ENCODE assay signal across 14 mouse cellular contexts in genomic region chr3:98038658-98039057, GRCm38 (mm10). TPM values are rescaled to one million over a fixed set of nuclear protein-coding genes. Genes with fewer than 3 reads are reported as not detected.
DNase-seq lines count a peak whose midpoint lies in the region; ATAC-seq and TF ChIP-seq lines count a peak whose summit lies in the region.
"Had no signal": no experiment of that assay in that cellular context is flagged by ENCODE, and none has a peak within 500 bp of the region (broad histone marks: within the 10 kb centered on the region; RNA-seq: fewer than 3 reads in every experiment).

No protein-coding gene starts in this region.

- no peak for DNase-seq in heart, postnatal 10 days
- peak; percentile 55 for DNase-seq in lung, embryonic 14.5 days
- no peak for DNase-seq in lung, postnatal 10 days
- DNase-seq in limb, embryonic 10.5 days (ENCODE audit: low spot score) = no peak
- DNase-seq in urinary bladder, postnatal 4 days (ENCODE audit: low spot score in 2 of 2) = no peak
- DNase-seq: cerebellum, adult 9-10 months; heart, adult 2 months; kidney, adult 11 months; layer of hippocampus, postnatal 36 days; liver, embryonic 13.5 days; thymus, postnatal 4 days had no signal

- H3K9ac ChIP-seq in heart, embryonic 14.5 days (ENCODE audit: low read length) = no peak overlapping the region
- no peak overlapping the region for H3K9ac ChIP-seq in lung, embryonic 14.5 days
- no peak overlapping the region for H3K9ac ChIP-seq in embryonic facial prominence, embryonic 12.5 days
- H3K9ac ChIP-seq: liver, embryonic 13.5 days had no signal

- no peaks in the 10 kb centered on the region for H3K27me3 ChIP-seq in heart, embryonic 14.5 days (ENCODE audit: control insufficient read depth, insufficient read depth, low read length)
- H3K27me3 ChIP-seq in lung, embryonic 14.5 days (ENCODE audit: insufficient read depth, low read length) = no peaks in the 10 kb centered on the region
- no peaks in the 10 kb centered on the region for H3K27me3 ChIP-seq in embryonic facial prominence, embryonic 12.5 days
- no peaks in the 10 kb centered on the region for H3K27me3 ChIP-seq in limb, embryonic 10.5 days (ENCODE audit: low read depth, poor library complexity, severe bottlenecking)
- H3K27me3 ChIP-seq: liver, embryonic 13.5 days had no signal

- no peaks in the 10 kb centered on the region for H3K36me3 ChIP-seq in heart, embryonic 14.5 days (ENCODE audit: control insufficient read depth, insufficient read depth, low read length)
- H3K36me3 ChIP-seq in lung, embryonic 14.5 days (ENCODE audit: insufficient read depth) = no peaks in the 10 kb centered on the region
- no peaks in the 10 kb centered on the region for H3K36me3 ChIP-seq in embryonic facial prominence, embryonic 12.5 days
- H3K36me3 ChIP-seq in limb, embryonic 10.5 days = peaks cover 3% of the 10 kb centered on the region; the same call in 1 of the 2 replicates
- H3K36me3 ChIP-seq: liver, embryonic 13.5 days had no signal

- peaks cover 41 to 80% of the 10 kb centered on the region in 2 experiments for H3K4me1 ChIP-seq in heart, embryonic 14.5 days (ENCODE audit: control insufficient read depth in 2 of 2, insufficient read depth in 2 of 2, low read length in 2 of 2)
- H3K4me1 ChIP-seq in lung, embryonic 14.5 days (ENCODE audit: insufficient read depth) = peaks cover 51% of the 10 kb centered on the region
- H3K4me1 ChIP-seq in embryonic facial prominence, embryonic 12.5 days = peaks cover 85% of the 10 kb centered on the region
- H3K4me1 ChIP-seq in limb, embryonic 10.5 days = peaks cover 88% of the 10 kb centered on the region

- H3K4me2 ChIP-seq in heart, embryonic 14.5 days (ENCODE audit: low read length) = no peak overlapping the region
- no peak overlapping the region for H3K4me2 ChIP-seq in lung, embryonic 14.5 days
- H3K4me2 ChIP-seq in embryonic facial prominence, embryonic 12.5 days (replicated peaks) = no peak overlapping the region
- H3K4me2 ChIP-seq: liver, embryonic 13.5 days had no signal

- whole genome bisulfite sequencing in heart, embryonic 14.5 days = 65% methylated on average over 8 of the region's 8 CpGs
- 57% methylated on average over 8 of the region's 8 CpGs for WGBS in lung, embryonic 14.5 days
- 63% methylated on average over 8 of the region's 8 CpGs for WGBS in embryonic facial prominence, embryonic 12.5 days
- WGBS in limb, embryonic 10.5 days = 92% methylated on average over 8 of the region's 8 CpGs

- no peak for TF ChIP-seq CTCF in lung, embryonic 14.5 days (IDR thresholded peaks at IDR 0.05; ENCODE audit: low read depth)

- H3K9me3 ChIP-seq in heart, embryonic 14.5 days (ENCODE audit: control insufficient read depth, low read length) = no peaks in the 10 kb centered on the region
- no peaks in the 10 kb centered on the region for H3K9me3 ChIP-seq in lung, embryonic 14.5 days (ENCODE audit: low read depth, low read length)
- H3K9me3 ChIP-seq in embryonic facial prominence, embryonic 12.5 days = no peaks in the 10 kb centered on the region
- no peaks in the 10 kb centered on the region for H3K9me3 ChIP-seq in limb, embryonic 10.5 days (replicated peaks)
- H3K9me3 ChIP-seq: liver, embryonic 13.5 days had no signal

- intact Hi-C loops in heart, postnatal 10 days (cut with DNase I) = loop anchor here (5.0 kb wide), 1 partner anchor 106 kb away; no protein-coding TSS in a partner anchor

- H3K4me3 ChIP-seq in heart, embryonic 14.5 days (ENCODE audit: control insufficient read depth in 1 of 2, insufficient read depth in 1 of 2, low read depth in 1 of 2, low read length in 2 of 2) = no peak overlapping the region
- no peak overlapping the region for H3K4me3 ChIP-seq in lung, embryonic 14.5 days (ENCODE audit: low read depth, low read length)
- H3K4me3 ChIP-seq in embryonic facial prominence, embryonic 12.5 days = no peak overlapping the region
- no peak overlapping the region for H3K4me3 ChIP-seq in limb, embryonic 10.5 days
- H3K4me3 ChIP-seq: heart, adult 2 months; liver, embryonic 13.5 days had no signal

- H3K27ac ChIP-seq in heart, embryonic 14.5 days (replicated peaks in 1 of 2; ENCODE audit: control insufficient read depth in 1 of 2, insufficient read depth in 1 of 2, low read depth in 2 of 2, low read length in 2 of 2) = peak overlapping the region; percentile 31 to 70; a peak in 3 of 4 replicates
- H3K27ac ChIP-seq in lung, embryonic 14.5 days (ENCODE audit: low read depth) = peak overlapping the region; percentile 26; the same call in 1 of the 2 replicates
- 0 out of 2 replicates have a peak overlapping the region, but pooled peaks have one; percentile 32 for H3K27ac ChIP-seq in embryonic facial prominence, embryonic 12.5 days
- peak overlapping the region; percentile 71; the same call in 1 of the 2 replicates for H3K27ac ChIP-seq in limb, embryonic 10.5 days
- H3K27ac ChIP-seq: heart, adult 2 months; liver, embryonic 13.5 days had no signal

- no peak for ATAC-seq in heart, embryonic 14.5 days (ENCODE audit: insufficient number of reproducible peaks, insufficient read depth, low FRiP score, low read depth)
- ATAC-seq in lung, embryonic 14.5 days (ENCODE audit: insufficient read depth) = no peak
- no peak for ATAC-seq in embryonic facial prominence, embryonic 12.5 days (ENCODE audit: insufficient number of reproducible peaks, insufficient read depth, low FRiP score, low TSS enrichment)
- ATAC-seq in megakaryocyte, adult 5-6 weeks (ENCODE audit: poor library complexity, severe bottlenecking) = no peak

RNA-seq across cellular contexts. Expression of gene Notch2, which starts 25.3 kb away (rescaled TPM):
- 12.2 and 14.5 TPM in 2 replicates for polyA plus RNA-seq in heart, embryonic 14.5 days (2014; fragmentation: Nextera tagmentation; extraction: Ambion mirVana)
- total RNA-seq in heart, postnatal 10 days (2021) = 10 to 100 TPM; 28.2 to 31.0 TPM
- polyA plus RNA-seq in lung, embryonic 14.5 days (2014; fragmentation: Nextera tagmentation; extraction: Ambion mirVana) = 43.8 and 45.1 TPM in 2 replicates
- polyA plus RNA-seq in embryonic facial prominence, embryonic 12.5 days (2016; fragmentation: Nextera tagmentation; extraction: Ambion mirVana) = 38.8 and 42.1 TPM in 2 replicates
- polyA plus RNA-seq in limb, embryonic 10.5 days (2016; fragmentation: Nextera tagmentation; extraction: Ambion mirVana) = 22.7 and 29.6 TPM in 2 replicates
- 92.1 and 97.4 TPM in 2 replicates for total RNA-seq in megakaryocyte, adult 5-6 weeks (2015)
- 81.7 and 104 TPM in 2 replicates for total RNA-seq in megakaryocyte, adult 5-6 weeks (2017)
